Mouse (Mus musculus) granulocyte monocyte progenitor cell, adult 5-6 weeks (primary cell): ENCODE data around the gene Itgb5. TPM values are rescaled to one million over a fixed set of nuclear protein-coding genes. Genes with fewer than 3 reads are reported as not detected.

Experiments
- ATAC-seq: replicated peaks from 2 replicates; pipeline ENCODE4 v1.8.0; 2016; ENCODE audit warnings: mild to moderate bottlenecking, moderate TSS enrichment, inconsistent platforms; ENCODE audit not compliant: poor library complexity, severe bottlenecking
- total RNA-seq, 2 experiments: library from RNA; stranded (forward) in 1 of 2; stranded (reverse) in 1 of 2; fragments of 200-712, 200-1000 nt in 1 of 2; fragments of >200 nt in 1 of 2; fragmentation: Nextera tagmentation in 1 of 2; gene quantifications; 2 replicates each; pipeline ENCODE4 v1.2.3; 2014 to 2017

The Itgb5 gene
- total RNA-seq, 2 experiments from 2014 or later = 8.1 to 13.4 TPM

DNA sequence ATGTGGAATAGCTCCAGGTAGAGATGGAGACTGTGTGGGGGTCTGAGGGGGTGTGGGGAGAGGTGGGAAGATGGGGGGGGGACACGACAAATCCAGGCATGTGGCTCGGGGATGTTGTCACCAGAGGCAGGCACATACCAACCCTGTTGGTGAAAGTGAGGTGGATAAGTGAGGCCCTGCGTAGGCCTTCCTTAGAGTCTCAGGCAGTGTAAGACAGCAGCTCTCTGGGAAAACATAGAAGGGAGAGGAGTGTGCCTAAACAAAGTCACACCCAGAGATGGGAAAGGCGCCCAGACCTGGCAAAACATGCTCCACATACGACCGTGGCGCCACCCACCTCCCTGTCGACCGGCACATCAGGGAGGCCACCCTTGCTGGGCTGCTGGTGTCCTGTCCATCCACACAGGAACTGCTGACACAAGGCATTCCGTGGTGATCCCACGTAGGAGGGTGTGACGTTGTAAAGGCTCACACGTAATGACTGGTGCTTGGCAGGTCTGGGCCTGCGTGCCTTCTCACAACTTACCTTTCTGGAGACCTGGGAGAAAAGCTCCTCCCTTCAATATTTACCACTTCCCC lies 42.5 kb downstream of the Itgb5 start:
- ATAC-seq = no peak

DNA sequence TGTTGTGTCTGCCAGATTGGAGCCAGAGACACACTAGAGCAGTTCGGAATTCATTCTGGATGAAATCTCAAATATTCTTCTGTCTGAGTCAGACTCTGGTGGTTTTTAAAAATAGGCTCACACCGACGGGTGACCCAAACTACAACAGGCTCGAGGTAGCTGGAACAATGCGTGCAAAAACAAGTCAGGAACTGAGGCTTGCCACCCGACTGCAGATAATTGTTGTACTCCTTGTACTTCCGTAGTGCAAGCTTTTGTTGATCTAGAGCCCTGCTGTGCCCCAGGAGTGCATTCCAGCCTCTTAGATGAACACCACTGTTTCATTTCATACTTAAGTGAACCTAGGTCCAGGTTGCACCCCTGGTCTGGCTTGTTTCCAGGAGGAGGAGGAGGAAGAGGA lies 43.8 kb downstream of the Itgb5 start:
- no peak for ATAC-seq

DNA sequence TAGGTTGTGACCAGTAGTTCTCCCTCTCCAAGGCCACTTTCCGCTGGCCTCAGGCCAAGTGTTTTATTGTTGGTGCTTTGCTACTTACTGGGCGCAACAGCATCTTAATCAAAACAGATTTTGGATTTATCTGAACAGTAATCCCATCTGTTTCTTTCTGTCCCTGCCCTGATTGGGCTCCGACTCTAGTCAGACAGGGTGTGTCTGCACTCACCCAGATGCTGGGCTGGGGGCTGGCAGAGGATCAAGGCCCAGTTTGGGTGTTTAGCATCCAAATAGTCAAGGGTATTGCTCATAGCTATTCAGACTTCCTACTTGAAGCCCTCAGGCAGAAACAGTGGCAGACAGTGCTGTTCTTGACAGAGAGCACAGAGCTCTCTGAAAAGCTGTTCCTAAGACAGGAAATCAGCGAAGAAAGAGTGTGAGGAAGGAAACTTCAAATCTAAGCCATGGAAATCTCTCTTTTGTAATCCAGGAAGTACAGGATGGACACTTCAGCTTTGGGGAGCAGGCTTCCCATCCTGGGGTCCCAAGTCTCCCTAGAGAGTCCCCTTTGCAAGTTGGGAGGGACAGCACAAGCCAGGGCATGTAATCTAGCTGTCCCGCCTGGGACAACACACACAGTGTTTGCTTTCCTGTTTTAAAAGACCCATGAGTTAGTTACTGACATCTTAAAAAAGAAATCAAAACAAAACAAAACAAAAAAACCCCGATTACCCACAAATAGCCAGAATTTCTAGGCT lies 48.7 kb downstream of the Itgb5 start:
- no peak for ATAC-seq

DNA sequence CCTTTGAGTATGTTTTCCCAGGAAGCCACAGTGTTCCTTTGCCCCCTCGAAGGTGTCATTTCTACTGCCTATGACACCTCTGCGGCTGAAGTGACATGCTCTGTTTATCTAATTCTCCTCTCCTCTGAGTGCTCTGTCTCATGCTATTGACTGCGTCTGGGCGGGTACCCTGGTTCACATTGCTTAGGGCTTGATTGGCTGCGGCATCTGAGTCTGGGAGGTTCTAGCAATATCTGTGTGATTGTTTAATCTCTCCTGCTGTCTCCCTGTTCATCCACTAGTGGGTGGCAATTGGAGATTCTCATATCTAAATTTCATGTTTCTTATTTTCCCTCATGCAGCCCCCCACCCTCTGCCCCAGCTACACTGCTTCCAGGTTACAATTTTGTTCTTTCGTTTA lies 49.6 kb downstream of the Itgb5 start:
- ATAC-seq = no peak

DNA sequence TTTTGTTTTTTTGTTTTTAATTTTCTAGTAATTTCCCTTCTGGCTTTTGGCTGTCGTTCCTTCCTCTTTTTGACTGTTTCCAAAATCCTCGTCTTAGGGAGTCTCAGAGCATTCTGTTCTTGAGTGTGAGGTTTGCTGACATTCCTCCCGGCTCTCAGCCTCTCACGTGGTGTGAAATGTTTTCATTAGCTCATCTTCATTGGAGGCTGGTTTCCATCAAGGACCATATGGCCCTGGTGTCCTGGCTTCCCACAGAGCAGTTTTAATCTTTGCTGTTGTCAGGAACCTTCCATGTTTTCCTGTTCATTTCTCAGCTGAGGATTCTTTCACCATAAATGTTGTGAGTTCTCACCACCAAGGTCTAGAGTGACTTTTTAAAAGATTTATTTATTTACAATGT lies 50.1 kb downstream of the Itgb5 start:
- ATAC-seq = 0 out of 2 replicates have a peak, but pooled peaks have one; percentile 7

DNA sequence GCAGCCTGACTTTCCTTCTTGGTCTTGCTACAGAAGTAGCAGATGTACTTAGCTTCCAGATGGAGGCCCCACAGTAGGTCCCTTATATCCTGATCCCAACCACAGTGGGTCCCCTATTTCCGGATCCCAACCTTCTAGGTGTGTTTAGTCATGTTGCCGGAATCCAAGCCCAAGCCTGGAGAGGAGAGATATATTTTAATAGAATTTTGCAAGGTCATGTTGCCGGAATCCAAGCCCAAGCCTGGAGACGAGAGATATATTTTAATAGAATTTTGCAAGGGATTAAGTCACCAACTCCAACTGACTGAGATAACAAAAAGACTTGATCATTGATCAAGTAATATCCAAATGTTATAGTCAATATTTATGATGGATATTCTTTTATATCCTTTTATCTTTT lies 51.3 kb downstream of the Itgb5 start:
- no peak for ATAC-seq

DNA sequence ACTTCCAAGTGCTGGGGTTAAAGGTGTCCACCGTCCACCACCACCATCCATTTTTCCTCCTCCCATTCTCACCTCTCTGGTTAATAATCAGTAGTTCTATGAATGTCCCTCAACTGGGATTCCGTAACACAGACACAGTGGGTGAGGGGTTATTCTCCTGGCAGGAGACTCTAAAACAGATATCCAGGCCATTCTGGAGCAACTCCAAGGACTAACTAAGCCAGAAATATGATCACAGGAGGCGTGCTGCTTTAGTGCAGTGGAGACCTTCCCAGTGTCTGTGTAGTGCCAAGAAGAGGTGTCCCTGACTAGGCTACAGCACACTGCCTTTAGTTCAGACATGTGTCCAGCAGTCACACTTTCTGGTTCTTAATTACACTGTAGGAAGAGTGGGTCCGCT lies 53.1 kb downstream of the Itgb5 start:
- no peak for ATAC-seq

DNA sequence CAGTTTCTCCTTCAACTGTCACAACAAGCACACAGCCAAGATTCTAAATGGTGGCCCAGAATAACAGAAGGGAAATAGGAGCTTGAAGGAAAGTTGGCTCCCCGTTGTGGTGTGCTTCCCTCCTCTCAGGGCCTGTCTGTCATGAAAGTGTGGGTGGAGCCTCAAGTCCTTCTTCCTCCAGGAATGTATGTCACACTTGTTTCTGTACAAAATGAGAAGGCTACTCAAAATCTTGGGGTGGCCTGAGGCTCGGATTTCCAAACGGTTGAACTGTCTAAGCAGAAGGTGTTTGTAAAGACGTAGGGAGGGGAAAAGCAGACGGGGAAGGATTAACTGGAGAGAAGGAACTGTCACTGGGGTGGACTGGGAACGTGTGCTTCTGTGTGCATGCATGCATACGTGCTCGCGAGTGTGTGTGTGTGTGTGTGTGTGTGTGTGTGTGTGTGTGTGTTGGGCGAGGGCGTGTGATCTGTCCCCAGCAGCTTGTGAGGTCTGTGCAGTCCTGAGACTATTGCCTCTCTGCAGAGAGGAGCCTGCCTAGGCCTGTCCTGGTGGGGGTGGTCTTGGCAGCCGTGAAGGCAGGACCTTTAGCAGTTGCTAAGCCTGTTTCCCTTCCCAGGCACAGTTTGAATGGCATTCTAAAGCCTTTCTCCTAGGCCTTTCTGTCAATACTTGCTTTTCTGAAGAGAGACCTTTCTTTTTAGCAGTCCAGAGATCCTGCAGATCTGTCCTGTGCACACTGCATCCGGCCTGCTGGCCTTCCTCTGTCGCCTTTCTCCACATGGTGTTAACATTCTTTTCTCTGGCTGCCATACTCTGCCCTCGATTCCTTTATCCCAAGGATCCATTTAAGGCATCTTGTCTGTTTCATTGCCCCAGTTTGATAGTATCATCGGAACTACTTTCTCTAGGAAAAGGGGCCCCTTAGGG lies 53.8 kb downstream of the Itgb5 start:
- no peak for ATAC-seq

DNA sequence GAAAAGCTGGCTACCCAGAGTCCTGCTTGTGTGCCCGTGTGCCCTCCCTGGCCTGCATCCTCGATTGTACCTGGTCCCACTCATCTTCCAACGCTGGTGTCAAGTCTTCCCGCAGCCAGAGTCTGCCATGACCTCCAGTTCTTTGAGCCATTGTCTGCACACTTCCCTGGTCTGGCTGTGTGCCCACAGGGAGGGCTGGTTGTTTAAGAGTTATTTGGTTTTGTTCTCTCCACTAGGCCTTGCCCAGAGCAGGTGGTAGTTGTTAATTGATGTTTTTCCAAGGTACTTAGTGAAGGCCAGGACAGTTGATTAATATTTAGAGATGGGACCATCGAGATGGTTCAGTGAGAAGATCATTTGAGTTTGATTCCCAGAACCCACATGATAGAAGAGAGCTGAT lies 54.7 kb downstream of the Itgb5 start:
- no peak for ATAC-seq

DNA sequence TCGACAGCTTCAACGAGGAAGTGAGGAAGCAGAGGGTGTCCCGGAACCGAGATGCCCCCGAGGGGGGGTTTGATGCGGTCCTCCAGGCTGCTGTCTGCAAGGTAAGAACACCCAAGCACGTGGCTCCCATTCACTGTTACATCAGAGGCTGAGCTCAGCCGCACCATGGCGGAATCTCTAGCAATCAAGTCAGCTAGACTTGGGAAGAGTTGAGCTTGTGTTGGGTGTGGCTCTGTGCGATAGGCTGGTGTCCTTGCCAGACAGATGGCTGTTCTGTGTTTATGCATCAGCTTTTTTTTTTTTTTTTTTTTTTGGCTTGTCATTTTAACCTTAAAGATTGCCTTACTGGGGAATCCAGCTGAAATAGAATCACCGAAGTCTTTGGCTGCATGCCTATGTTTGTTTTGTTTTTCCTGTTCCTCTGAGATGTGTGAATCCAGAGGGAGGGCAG lies 55.6 kb downstream of the Itgb5 start:
- peak; percentile 31 for ATAC-seq

DNA sequence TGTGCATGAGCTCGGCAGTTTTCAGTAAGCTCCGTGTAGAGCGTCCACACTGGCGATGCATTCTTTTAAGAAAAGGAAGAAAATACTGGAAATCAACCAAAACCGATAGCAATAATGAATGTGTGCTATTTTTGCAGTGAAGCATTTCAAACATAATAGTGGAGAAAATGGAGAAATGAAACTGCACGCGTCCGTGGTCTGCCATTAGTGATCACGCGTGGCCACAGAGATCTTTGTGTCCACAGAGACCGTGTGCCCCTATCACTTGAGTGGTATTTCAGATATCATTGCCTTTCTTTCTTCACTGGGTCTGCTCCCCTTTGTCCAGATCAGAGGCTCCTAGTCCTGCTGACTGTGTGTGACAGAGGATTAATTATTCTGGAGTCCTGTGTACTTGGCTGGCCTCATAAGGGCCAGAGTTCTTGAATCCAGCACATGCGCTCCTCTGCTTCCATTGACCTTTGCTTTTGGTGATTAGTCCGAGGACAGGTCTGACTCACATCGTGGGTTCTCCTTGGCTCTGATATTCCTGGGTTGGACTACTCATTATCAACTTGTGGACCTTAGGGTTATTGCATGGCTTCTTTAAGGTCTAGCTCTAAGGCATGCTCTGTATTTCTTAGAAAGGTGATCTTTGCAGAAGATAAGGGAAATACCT lies 56.3 kb downstream of the Itgb5 start:
- ATAC-seq = peak; percentile 49; the same call in 1 of the 2 replicates

DNA sequence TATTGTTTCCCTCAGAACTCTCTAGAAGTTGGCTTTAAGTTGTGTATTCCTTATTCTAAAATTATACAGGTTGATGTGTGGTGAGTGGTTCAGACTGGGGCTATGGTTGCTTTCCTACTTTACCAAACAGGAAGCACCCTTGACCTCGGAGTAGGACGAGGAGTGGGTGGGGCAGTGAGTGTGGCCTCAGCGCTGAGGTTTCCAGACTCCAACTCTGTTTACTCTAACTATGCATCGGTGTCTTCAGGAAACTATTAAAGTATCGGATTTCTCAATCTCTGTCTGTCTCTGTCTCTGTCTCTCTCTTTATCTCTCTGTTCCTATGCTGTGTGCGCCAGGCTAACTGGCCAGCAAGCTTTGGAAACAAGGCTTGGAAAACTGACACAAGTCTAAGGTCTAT lies 57.2 kb downstream of the Itgb5 start:
- ATAC-seq = peak; percentile 52

DNA sequence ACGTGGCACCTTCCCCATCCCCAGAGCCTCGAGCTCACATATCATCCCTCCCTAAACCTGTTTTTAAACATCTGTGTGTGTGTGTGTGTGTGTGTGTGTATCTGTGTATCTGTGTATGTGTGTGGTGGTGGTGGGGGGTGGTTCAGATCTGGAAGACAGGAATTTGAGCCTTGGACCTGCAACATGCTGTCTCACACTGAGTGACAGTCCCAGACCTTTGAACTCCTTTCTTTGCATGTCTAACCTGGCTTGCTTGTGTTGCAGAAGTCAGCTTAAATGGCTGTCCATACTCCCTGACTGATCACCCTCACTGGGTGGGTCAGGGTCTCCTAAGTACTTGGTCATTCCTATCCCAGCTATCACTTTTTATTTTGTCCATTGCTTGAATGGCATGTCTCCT lies 58.5 kb downstream of the Itgb5 start:
- no peak for ATAC-seq

DNA sequence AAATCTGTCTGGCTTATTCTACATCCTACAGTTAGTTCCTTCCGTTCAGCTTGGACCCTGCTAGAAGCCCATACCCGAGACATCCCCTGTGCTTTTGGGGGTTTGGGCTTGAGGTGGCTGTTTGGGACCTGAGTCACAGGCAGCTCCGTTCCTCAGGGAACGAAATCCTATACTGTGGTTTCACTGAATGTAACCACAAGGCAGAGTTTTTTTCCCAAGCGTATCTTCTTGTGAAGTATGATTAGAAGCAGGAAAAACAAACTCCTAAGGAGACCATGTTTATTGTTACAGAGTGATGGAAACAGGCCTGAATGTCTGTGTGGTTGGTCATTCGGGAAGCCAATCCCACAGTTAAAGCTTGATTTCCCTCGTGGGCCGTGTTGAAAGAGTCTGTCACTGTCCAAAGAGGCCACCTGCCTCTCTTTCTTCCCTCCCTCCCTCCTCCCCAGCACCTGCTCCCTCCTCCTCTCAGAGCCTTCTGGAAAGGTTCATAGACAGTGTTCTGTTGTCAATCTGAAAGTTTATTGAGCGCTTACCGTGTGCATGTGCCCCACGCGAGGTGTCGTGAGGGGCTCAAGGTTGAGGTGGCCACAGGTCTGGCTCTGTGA lies 59.6 kb downstream of the Itgb5 start:
- no peak for ATAC-seq

DNA sequence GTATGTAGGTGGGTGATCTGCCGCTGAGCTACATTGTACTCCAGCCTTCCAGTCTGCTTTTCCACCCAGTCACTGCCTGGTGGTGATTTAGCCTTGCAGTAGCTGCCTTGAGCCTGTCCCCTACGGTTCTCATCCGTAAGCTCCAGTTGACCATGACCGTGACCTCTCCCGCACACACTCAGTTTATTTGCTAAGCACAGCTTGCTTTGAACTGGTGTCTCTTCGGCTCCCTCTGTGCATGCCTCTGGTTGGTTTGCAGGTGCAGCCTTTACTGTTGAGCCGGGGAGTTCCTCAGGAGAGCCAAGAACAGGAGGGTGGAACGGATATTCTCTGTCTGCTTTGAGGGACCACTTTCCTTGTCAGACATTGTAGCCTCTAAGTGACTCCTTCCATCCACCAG lies 61.6 kb downstream of the Itgb5 start:
- ATAC-seq = no peak

DNA sequence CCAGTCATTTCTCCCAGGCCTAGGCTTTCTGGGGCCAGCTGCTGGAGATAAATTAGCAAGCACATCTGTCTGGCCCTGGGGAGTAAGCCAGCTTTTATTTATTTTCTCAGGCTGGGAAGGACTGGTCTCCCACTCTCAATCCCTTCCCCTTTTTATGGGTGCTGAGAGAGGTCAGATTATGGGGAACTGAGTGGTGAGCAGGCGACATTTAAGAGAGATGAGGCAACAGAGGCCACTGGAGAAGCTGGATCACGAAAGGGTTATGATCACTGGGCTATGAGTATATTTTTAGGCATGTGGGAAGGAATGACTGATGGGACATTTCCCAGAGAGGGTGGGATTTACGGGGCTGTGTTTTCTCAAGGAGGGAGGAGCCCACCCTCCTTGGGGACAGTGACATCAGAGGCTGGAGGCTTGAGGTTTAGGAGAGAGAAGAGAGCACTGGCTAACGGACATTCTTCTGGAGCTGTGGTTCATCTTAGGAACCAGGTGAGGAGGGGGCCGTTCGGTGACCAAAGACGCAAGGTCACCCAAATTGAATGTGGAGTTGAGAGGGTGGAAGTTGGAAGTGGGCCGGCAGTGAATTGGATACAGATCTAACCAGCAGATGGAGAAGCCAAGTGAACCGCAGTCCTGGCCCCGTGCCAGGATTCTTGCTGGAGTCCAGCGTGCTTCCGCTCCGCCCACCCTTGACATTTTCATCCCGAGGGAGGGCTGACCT lies 62.3 kb downstream of the Itgb5 start:
- peak; percentile 80 for ATAC-seq

DNA sequence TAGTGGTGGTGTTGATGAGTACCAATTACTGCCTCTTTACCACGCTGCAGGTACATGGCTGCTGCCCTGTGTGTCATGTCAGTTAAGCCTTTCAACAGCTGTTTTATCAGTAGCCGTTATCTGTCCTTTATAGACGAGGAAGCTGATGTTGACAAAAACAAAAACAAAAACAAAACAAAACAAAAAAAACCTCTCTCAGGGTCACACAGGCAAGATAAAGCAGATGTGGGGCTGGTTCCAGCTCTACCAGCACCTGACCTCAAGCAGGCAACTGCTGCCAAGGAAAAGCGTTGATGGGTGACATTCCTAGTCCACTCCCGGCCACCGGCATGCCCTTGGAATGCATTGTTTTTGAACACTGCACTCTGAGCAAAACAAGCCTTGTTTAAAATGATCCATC lies 63.1 kb downstream of the Itgb5 start:
- no peak for ATAC-seq

DNA sequence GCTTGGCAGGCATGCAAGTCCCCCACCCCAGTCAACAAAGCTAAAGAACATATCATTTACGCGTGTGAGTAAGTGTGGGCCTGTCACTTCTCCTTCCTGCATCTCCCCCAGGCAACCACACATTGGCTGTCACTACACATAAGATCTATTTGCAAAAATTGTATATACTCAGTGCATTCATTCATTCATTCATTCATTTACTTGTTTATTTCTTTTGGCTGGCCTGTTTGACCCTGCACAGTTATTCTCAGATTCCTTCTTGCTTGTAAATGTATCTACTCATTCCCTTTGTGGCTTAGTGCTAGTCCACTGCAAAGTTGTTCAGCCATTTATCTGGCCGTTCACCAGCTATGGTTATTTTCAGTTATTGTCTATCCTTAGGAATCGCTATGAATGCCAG lies 64.3 kb downstream of the Itgb5 start:
- no peak for ATAC-seq

DNA sequence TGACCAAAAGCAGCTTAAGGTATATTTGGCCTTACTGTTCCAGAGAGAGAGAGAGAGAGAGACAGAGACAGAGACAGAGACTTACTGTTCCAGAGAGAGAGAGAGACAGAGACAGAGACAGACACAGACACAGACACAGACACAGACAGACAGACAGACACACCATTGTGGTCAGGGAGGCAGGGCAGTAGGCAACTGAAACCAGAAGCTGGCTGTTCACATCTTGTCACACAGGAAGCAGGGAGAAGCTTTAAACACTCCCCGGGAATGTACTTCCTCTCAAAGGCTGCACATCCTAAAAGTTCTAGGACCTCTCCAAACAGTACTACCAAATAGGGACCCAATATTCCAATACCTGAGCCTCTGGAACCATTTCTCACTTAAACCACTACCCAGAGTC lies 65.0 kb downstream of the Itgb5 start:
- peak; percentile 51 for ATAC-seq

DNA sequence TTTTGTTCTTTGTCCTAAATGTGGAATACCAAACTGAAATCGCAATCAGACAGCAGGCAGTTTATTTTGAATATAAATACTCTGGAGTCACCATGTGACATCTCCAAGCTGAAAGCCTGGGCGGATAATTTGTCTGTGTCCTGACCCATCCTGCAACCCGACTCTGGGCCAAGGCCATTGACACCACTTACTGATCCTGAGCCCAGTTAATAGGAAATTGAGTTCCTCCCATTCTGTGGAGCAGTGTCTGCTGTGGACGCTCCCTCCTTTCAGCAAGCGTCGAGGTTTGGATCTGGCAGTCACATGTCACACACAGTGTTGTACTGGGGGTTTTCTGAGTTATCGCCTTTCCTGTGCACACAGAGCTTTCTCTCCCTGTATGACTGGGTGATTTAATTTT lies 66.2 kb downstream of the Itgb5 start:
- no peak for ATAC-seq
